Mouse (Mus musculus) liver, embryonic 13.5 days (tissue): ENCODE results near the gene Kbtbd7. TPM values are rescaled to one million over a fixed set of nuclear protein-coding genes. Genes with fewer than 3 reads are reported as not detected.
A peak's percentile ranks its signal among the peaks of the same experiment; 100 is the strongest.

Experiments used
- ATAC-seq: fragments of 200-750 bp; cut with Nextera tagmentation; 2 replicates; pipeline ENCODE4 v1.8.0; 2017; ENCODE audit warnings: low read depth, mild to moderate bottlenecking, moderate number of reproducible peaks, moderate library complexity
- DNase-seq: peaks from one replicate; pipeline ENCODE4 v3.0.0; 2022
- H3K27ac ChIP-seq: fragments of 300-500 bp; sonication (generic); 2 replicates; pipeline ENCODE4 v1.5.1; 2015; ENCODE audit warnings: moderate library complexity, mild to moderate bottlenecking, inconsistent platforms
- H3K27me3 ChIP-seq: fragments of 300-500 bp; sonication (generic); 2 replicates; pipeline ENCODE4 v1.6.1; 2015; ENCODE audit warnings: mild to moderate bottlenecking, inconsistent platforms
- H3K36me3 ChIP-seq: fragments of 300-500 bp; sonication (generic); 2 replicates; pipeline ENCODE4 v1.6.1; 2015; ENCODE audit warnings: mild to moderate bottlenecking, inconsistent platforms
- H3K4me1 ChIP-seq: fragments of 300-500 bp; sonication (generic); replicated peaks from 2 replicates; pipeline ENCODE4 v1.6.1; 2015; ENCODE audit warnings: inconsistent platforms
- H3K4me2 ChIP-seq: fragments of 300-500 bp; sonication (generic); 2 replicates; pipeline ENCODE4 v1.6.1; 2015; ENCODE audit warnings: inconsistent platforms, mild to moderate bottlenecking, moderate library complexity
- H3K4me3 ChIP-seq: fragments of 300-500 bp; sonication (generic); replicated peaks from 2 replicates; pipeline ENCODE4 v1.5.1; 2015; ENCODE audit warnings: mild to moderate bottlenecking, inconsistent platforms
- H3K9ac ChIP-seq: fragments of 300-500 bp; sonication (generic); 2 replicates; pipeline ENCODE4 v1.6.1; 2015; ENCODE audit warnings: mild to moderate bottlenecking, inconsistent platforms
- H3K9me3 ChIP-seq: fragments of 300-500 bp; sonication (generic); replicated peaks from 2 replicates; pipeline ENCODE4 v1.6.1; 2016; ENCODE audit warnings: inconsistent platforms
- WGBS: fragments of 180-500 bp; shearing (Covaris S2); methylation state at CpG from one replicate; pipeline ENCODE4 v1.1.7; 2015; ENCODE audit not compliant: insufficient replicate concordance; 5-methylcytosine and 5-hydroxymethylcytosine counted together
- polyA plus RNA-seq: library from polyadenylated mRNA; unstranded; fragments of >200 nt; fragmentation: Nextera tagmentation; extraction: Ambion mirVana; gene quantifications from 2 replicates; pipeline ENCODE4 v1.2.1, GENCODE M21; 2015

The Kbtbd7 gene
- 3.0 and 3.6 TPM in 2 replicates for polyA plus RNA-seq

GRCm38 (mm10) chr14:79425979-79426729 lies at the start of gene Kbtbd7:
Gene Kbtbd7 (plus strand): TSS chr14:79426511.
- ATAC-seq (peak; percentile 99), DNase-seq (peak; percentile 95)
- Histone ChIP-seq H3K27ac (peak within 1 kb of the TSS; percentile 92), H3K9ac (peak within 1 kb of the TSS; percentile 69), H3K36me3 (no peaks in the 10 kb centered on the region), H3K27me3 (no peaks in the 10 kb centered on the region), H3K4me3 (peak within 1 kb of the TSS; percentile 61), H3K4me2 (peak within 1 kb of the TSS; percentile 61), H3K4me1 (peaks cover 14% of the 10 kb centered on the region), H3K9me3 (no peaks in the 10 kb centered on the region)
- under 1% methylated on average over 42 of the region's 44 CpGs for WGBS

DNA sequence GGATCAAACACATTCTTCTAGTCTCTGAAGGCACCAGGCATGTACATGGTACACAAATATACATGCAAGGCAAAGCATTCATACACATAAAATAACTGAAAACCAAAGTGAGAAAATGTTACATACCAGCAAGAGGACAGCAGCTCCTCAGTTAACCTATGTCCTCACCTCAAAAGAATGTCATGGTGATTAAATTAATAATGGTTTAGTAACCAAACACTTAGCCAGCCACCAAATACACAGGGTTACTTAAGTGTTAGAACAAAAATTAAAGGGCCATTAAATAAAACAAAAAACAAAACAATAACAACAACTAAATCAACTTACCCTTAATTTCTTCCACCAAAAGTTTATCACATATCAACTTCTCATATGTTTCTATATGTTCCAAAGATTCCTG lies 49.3 kb upstream of the Kbtbd7 start:
- Histone ChIP-seq H3K4me3 (no peak overlapping the region), H3K27ac (no peak overlapping the region), H3K27me3 (no peaks in the 10 kb centered on the region), H3K36me3 (peaks cover 38% of the 10 kb centered on the region), H3K9ac (no peak overlapping the region), H3K4me1 (no peaks in the 10 kb centered on the region), H3K4me2 (no peak overlapping the region), H3K9me3 (no peaks in the 10 kb centered on the region)
- ATAC-seq: no peak
- DNase-seq: no peak

GRCm38 (mm10) chr14:79383120-79383519 lies 43.2 kb upstream of the Kbtbd7 start:
- Histone ChIP-seq H3K9me3 (no peaks in the 10 kb centered on the region), H3K36me3 (peaks cover 48% of the 10 kb centered on the region), H3K4me3 (no peak overlapping the region), H3K4me2 (no peak overlapping the region), H3K27me3 (no peaks in the 10 kb centered on the region), H3K4me1 (peaks cover 13% of the 10 kb centered on the region), H3K27ac (no peak overlapping the region), H3K9ac (no peak overlapping the region)
- 63% methylated on average over 7 of the region's 7 CpGs for WGBS
- peak; percentile 69 for ATAC-seq
- no peak for DNase-seq

DNA sequence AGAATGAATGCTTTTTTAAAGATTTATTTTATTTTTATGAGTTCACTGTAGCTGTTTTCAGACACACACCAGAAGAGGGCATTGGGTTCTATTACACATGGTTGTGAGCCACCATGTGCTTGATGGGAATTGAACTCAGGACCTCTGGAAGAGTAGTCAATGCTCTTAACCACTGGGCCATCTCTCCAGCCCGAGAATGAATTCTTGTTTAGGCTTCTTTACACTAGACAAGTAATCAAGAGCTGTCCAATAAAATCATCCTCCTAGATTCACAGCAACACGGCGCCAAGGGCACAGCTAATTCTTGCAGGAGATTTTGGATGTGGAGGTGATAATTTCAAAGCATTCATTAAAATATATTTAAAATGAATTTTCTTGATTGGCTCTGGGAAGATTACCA lies 38.0 kb upstream of the Kbtbd7 start:
- DNase-seq (no peak), ATAC-seq (no peak)
- peaks cover 21% of the 10 kb centered on the region for H3K36me3 ChIP-seq
- H3K27ac ChIP-seq: no peak overlapping the region
- no peaks in the 10 kb centered on the region for H3K9me3 ChIP-seq
- H3K9ac ChIP-seq: no peak overlapping the region
- peak overlapping the region; percentile 92 for H3K4me2 ChIP-seq
- peak overlapping the region; percentile 97; the same call in 1 of the 2 replicates for H3K4me3 ChIP-seq
- no peaks in the 10 kb centered on the region for H3K27me3 ChIP-seq
- 86% methylated on average over 3 of the region's 3 CpGs for WGBS
- H3K4me1 ChIP-seq: peaks cover 41% of the 10 kb centered on the region

GRCm38 (mm10) chr14:79389438-79390264 lies 36.7 kb upstream of the Kbtbd7 start:
- 2% methylated on average over 16 of the region's 16 CpGs for WGBS
- no peak for DNase-seq

GRCm38 (mm10) chr14:79390265-79390926 lies 35.9 kb upstream of the Kbtbd7 start, which contains the start of gene Naa16:
Gene Naa16 (minus strand): TSS chr14:79390778.
- Histone ChIP-seq H3K9me3 (no peaks in the 10 kb centered on the region), H3K4me2 (peak within 1 kb of the TSS; percentile 92), H3K4me1 (peaks cover 40% of the 10 kb centered on the region), H3K36me3 (peaks cover 16% of the 10 kb centered on the region), H3K27me3 (no peaks in the 10 kb centered on the region), H3K27ac (peak within 1 kb of the TSS; percentile 97), H3K4me3 (peak within 1 kb of the TSS; percentile 97), H3K9ac (peak within 1 kb of the TSS; percentile 98)
- ATAC-seq: peak; percentile 92
- WGBS: under 1% methylated on average over 71 of the region's 71 CpGs
- DNase-seq: peak; percentile 94

More at GRCm38 (mm10) chr14:79389438-79390264, 36.7 kb upstream of the Kbtbd7 start:
- Histone ChIP-seq H3K9ac (peak overlapping the region; percentile 98), H3K4me1 (peaks cover 40% of the 10 kb centered on the region), H3K4me3 (peak overlapping the region; percentile 97), H3K36me3 (peaks cover 19% of the 10 kb centered on the region), H3K27ac (peak overlapping the region; percentile 97), H3K9me3 (no peaks in the 10 kb centered on the region), H3K27me3 (no peaks in the 10 kb centered on the region), H3K4me2 (peak overlapping the region; percentile 92)
- ATAC-seq: no peak

DNA sequence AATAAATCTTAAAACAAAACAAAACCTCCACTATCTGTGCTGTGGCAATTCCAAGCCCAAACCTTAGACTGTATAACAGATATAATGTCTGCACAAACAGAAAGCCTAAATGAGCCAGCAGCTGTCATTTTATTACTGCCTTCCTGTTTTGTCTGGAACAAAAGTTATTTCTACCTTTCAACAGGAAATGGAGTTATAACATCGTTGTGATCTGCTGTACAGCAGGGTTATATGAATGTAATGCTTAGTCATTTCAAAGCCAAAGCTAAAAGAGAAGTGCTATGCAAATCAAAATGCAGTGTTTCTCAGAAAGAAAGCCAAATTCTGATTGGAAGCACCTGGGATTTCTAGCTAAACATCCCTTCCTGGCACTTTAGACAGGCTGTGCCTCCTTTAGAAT lies 33.0 kb upstream of the Kbtbd7 start:
- no peak overlapping the region for H3K27ac ChIP-seq
- WGBS: 26% methylated on average over 1 of the region's 1 CpGs
- DNase-seq (no peak), ATAC-seq (no peak)
- H3K4me2 ChIP-seq: no peak overlapping the region
- no peaks in the 10 kb centered on the region for H3K36me3 ChIP-seq
- no peaks in the 10 kb centered on the region for H3K9me3 ChIP-seq
- no peaks in the 10 kb centered on the region for H3K27me3 ChIP-seq
- H3K9ac ChIP-seq: no peak overlapping the region
- no peak overlapping the region for H3K4me3 ChIP-seq
- H3K4me1 ChIP-seq: peaks cover 35% of the 10 kb centered on the region

DNA sequence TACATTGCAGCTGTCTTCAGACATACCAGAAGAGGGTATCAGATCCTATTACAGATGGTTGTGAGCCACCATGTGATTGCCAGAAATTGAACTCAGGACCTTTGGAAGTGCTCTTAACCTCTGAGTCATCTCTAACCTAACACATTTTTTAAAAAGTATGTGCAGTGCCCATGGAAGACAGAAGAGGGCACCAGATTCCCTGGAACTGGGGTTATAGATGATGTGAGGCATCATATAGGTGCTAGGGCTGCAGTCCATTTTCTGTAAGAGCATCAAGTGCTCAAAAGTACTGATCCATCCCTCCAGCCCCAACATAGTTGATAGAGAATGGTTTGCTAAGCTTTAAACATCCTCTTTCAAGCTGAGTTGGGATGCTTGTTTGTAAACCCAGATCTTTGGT lies 31.7 kb upstream of the Kbtbd7 start:
- Histone ChIP-seq H3K9ac (no peak overlapping the region), H3K27ac (no peak overlapping the region), H3K36me3 (no peaks in the 10 kb centered on the region), H3K4me1 (peaks cover 26% of the 10 kb centered on the region), H3K4me2 (no peak overlapping the region), H3K9me3 (no peaks in the 10 kb centered on the region), H3K4me3 (no peak overlapping the region), H3K27me3 (no peaks in the 10 kb centered on the region)
- ATAC-seq (no peak), DNase-seq (peak; percentile 53)

- no peaks in the 10 kb centered on the region for H3K27me3 ChIP-seq
- H3K4me3 ChIP-seq: peak within 1 kb of the TSS; percentile 68
- peak; percentile 88 for ATAC-seq
- peak within 1 kb of the TSS; percentile 73 for H3K9ac ChIP-seq
- 16% methylated on average over 23 of the region's 23 CpGs for WGBS
- H3K9me3 ChIP-seq: no peaks in the 10 kb centered on the region
- peaks cover 7% of the 10 kb centered on the region; the same call in 1 of the 2 replicates for H3K36me3 ChIP-seq
- H3K4me2 ChIP-seq: peak within 1 kb of the TSS; percentile 69
- peaks cover 10% of the 10 kb centered on the region for H3K4me1 ChIP-seq
- peak within 1 kb of the TSS; percentile 81 for H3K27ac ChIP-seq
- peak; percentile 65 for DNase-seq
Observed at GRCm38 (mm10) chr14:79397321-79398122, 28.8 kb upstream of the Kbtbd7 start, which contains the start of gene Mtrf1. Gene Mtrf1 (plus strand): TSS chr14:79397772.

GRCm38 (mm10) chr14:79407641-79408040 lies 18.7 kb upstream of the Kbtbd7 start:
- peaks cover 3% of the 10 kb centered on the region; the same call in 1 of the 2 replicates for H3K4me1 ChIP-seq
- DNase-seq: no peak
- 39% methylated on average over 2 of the region's 2 CpGs for WGBS
- H3K4me3 ChIP-seq: no peak overlapping the region
- no peaks in the 10 kb centered on the region for H3K27me3 ChIP-seq
- H3K4me2 ChIP-seq: no peak overlapping the region
- peaks cover 7% of the 10 kb centered on the region for H3K36me3 ChIP-seq
- no peak for ATAC-seq
- no peak overlapping the region for H3K27ac ChIP-seq
- H3K9ac ChIP-seq: no peak overlapping the region
- no peaks in the 10 kb centered on the region for H3K9me3 ChIP-seq
